Mouse (Mus musculus): Measurements from ENCODE around the gene Mief1.

Mief1 gene

DNA sequence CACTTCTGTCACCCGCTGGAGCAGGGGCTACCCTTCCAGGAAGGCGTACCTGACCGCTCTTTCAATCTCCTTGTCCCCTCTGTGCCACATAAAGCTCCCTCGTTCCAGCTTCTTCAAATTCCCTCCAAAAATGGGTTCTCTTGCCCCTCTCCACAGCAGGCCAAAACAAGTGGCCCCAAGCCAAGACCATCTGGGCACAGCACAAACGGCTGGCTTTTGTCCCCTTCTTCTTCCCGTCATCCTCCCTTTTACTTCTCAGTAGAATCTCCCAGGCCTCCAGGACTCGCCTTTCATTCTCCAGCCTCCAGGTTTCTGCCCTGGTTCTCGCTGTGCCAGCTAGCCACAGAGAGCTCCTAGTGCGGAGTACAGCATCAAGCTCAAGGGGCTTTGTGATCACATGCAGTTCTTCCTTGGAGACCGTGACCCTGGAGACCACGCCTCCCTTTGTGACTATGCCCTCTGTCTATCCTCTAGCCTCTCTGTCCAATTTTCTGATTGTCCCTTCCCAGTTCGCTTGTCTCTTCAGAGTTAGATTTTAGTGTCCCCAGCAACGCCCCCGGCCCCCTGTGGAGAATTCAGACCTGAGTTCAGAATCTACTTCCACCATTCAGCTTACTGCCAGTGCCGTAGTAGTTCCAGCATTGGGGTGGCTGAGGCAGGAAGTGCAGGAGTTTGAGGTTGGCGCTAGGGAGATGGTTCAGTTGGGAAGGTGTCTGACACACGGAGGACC, 5.6 kb upstream of the Mief1 start:
- DNase-seq (ENCODE audit: low spot score in 2 of 2): no peak

DNA sequence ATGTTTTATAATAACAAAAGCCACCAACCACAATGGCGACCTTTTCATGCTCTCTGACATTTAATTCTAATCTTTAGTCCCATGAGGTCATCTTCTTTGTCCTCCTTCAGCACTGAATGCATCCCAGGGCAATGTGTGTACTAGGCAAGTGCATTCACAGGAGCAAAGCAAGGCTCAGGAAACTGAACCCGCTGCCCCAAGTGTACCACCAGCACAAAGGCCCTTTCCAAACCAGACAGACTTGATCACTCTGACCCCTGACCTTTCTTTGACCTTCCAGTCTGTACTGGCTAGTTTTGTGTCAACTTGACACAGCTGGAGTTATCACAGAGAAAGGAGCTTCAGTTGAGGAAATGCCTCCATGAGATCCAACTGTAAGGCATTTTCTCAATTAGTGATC, 1.5 kb upstream of the Mief1 start:
- no peak for DNase-seq (ENCODE audit: low spot score in 2 of 2)

DNA sequence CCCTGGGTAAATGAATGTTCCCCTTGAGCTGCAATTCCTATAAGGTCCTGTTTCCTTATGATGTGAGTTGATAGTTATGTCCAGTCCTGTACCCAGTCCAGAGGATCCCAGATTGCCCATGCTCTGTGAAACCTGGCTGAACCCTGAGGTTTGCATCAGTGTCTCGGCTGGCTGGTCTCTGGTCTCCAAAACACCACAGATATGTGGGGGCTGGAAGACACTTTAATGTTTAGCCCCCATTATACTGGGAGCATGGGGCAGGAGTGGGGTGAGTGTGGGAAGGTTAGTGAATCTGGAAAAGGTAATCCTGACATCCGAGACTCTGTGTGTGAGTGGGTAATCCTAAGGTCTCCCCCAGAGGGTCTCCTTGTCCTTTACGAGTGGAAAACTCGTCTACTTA, 765 bp upstream of the Mief1 start:
- no peak for DNase-seq (ENCODE audit: low spot score in 2 of 2)

DNA sequence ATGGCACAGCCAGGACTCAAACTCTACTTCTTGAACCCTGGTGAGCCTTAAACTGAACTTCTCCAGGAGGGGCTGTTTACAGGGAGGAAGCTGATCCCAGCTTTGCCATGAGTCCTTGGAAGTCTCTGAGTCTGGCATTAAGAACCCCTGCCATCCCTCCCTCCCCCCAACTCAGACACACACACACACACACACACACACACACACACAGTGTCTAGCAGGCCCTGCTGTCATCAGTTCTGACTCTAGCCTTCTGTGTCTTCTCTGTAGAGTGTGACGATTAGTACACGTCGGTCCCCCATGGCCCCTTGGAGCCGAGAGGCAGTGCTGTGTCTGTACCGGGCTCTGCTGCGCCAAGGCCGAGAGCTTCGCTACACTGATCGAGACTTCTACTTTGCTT, 1.7 kb downstream of the Mief1 start, which contains the start of gene AC140267.1:
TSS of gene AC140267.1 (plus strand) at position 301 of the 400 bp plus-strand sequence.
- no peak for DNase-seq (ENCODE audit: low spot score in 2 of 2)

DNA sequence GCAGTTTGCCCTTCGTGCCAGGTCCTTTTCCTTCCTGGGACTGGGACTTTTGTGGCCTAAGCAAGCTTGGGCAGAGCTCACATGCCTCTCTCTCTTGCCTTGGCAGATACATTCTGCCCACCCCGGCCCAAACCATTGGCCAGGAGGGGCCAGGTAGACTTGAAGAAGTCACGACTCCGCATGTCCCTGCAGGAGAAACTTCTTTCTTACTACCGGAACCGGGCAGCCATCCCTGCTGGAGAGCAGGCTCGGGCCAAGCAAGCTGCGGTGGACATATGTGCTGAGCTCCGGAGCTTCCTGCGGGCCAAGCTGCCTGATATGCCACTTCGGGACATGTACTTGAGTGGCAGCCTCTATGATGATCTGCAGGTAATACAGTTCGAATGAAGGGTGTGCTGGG, 14.3 kb downstream of the Mief1 start:
- DNase-seq (ENCODE audit: low spot score in 2 of 2): no peak

DNA sequence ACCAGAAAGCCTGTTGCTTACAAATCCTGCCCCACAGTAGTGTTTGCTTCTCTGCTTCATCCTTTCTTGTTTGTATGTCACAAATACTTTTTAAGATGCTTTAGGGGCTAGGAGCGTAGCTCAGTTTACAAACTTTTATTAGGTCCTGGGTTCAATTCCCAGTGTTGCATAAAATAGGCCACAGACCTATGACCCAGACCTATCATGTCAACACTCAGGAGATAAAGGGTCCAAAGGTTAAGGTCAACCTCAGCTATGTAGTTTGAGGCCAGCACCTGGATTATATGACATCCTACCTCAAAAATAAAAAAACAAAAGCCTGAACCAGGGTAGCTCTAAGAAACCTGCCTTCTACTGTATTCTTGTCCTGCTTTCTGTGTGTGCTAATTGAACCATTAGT, 14.8 kb downstream of the Mief1 start:
- DNase-seq (ENCODE audit: low spot score in 2 of 2): no peak

DNA sequence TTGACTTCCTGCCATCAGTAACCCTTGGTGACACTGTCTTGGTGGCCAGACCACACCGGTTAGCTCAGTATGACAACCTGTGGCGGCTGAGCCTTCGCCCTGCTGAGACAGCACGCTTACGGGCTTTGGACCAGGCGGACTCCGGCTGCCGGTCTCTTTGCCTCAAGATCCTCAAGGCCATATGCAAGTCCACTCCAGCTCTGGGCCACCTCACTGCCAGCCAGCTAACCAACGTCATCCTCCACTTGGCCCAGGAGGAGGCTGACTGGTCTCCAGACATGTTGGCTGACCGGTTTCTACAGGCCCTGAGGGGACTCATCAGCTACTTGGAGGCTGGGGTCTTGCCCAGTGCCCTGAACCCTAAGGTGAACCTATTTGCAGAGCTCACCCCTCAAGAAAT, 15.9 kb downstream of the Mief1 start:
- DNase-seq (ENCODE audit: low spot score in 2 of 2): no peak

DNA sequence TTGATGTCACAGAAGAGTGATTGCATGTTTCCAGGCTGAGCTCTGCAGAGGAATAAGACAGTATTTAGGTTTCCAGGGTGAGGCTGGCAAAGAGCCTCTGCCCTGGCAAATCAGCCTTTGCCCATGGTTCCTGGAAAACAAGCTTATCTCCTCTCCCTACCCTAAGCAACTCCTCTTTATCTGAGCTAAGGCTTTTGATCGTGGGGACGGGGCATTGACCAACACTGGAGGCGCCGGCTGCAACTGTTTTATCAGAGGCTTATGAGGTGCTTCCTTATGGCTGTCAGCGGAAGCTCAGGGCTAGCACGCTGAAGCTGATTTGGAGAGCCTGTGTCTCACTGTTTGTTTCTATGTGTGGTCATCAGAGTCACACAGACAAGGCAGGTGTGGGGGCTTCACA, 16.8 kb downstream of the Mief1 start:
- DNase-seq (ENCODE audit: low spot score in 2 of 2): no peak

DNA sequence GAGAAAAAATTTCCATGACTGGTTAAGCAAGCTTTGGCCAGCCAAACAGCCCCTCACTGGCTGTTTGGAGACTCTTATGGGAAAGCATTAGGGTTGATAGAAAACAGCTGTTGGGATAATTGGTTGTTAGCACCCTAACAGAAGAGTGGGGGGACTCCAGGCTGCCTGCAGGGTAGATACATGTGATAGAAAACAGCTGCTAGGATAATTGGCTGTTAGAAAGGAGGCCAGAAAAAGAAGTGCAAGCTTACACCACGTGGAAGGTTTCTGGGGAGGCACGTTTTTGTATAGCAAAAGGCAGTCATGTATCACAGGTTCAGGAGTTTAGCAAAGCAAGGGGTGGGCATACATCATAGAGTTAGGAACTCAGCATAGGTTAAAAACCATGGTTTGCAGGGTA, 19.7 kb downstream of the Mief1 start:
- DNase-seq (ENCODE audit: low spot score in 2 of 2): no peak

DNA sequence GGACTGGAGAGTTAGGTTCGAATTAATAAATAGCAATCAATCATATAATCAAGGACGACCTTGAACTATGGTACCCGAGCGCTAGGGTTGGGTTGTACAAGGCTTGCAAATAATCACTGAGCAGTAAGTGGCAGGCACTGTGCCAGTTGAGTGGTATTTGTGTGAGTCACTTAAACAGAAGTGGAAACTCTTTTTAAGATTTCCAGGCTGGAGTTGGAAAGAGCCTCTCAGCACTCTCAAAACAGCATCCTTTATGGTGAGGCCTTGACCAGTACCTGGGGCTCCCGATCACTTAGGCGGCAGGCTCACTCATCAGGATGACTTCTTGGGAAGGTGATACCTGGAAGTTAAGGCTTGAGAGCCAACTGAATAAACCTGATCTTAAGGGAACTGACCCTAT, 20.4 kb downstream of the Mief1 start:
- DNase-seq (ENCODE audit: low spot score in 2 of 2): no peak

DNA sequence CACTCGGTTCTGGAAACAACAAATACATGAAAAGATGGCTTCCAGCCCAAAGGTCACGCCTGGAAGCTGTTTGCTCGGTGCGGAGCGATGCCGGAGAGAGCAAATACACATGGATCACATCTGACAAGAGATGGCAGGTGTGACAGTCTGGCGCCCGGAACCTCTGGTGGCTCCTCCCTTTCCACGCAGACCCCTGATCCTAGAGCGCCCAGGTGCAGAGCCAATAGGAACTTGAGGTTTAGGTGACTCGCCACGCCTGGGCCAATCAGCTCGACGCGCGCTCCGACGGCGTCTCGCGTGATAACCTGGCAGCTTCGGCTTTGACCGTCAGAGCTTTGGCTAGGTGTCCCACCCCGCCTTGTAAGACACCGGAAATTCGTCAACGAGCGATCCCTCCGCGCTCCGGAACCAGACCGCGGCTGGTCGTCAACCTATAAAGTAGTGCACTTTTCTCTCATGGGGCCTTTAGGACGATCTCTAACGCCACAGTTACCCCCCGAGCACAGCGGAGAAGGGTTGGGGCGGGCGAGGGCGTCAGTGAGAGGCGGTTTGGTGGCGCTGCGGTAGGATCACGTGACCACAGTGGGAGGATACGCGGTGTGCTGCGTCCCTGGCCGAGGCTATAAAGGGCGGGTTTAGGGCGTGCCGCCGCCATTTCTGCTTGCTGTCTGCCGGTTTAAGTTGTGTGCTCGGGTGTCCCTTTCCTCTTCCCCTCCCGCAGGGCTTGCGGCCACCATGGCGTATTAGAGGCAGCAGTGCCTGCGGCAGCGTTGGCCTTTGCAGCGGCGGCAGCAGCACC, 21.2 kb downstream of the Mief1 start, which contains the start of gene Atf4:
TSS of gene Atf4 (plus strand) at position 338 of the 799 bp plus-strand sequence.
- DNase-seq (ENCODE audit: low spot score in 2 of 2): peak; percentile 91 to 97

DNA sequence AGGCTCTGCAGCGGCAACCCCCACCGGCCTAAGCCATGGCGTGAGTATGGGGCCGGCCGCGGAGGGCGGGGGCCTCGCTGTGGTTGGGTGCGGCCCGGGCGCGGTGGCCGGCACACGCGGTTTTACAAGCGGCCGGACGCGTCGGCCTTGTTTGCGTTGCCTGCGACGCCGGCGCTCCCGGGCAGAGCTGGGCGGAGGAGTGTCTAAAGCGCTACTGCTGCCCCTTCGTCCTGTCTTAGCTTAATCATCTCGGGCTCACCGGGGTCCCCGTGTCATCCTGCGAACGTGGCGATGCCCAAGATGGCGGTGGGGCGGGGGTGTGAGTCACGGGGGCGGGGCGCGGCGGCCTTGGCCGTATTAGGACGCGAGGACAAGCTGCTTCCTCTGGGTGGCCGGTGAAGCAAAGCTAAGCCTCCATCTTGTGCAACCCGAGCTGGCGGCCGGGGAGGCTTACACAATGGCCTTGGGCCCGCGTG, 21.9 kb downstream of the Mief1 start:
- peak in 1 of 2 experiments; percentile 73 for DNase-seq (ENCODE audit: low spot score in 2 of 2)

DNA sequence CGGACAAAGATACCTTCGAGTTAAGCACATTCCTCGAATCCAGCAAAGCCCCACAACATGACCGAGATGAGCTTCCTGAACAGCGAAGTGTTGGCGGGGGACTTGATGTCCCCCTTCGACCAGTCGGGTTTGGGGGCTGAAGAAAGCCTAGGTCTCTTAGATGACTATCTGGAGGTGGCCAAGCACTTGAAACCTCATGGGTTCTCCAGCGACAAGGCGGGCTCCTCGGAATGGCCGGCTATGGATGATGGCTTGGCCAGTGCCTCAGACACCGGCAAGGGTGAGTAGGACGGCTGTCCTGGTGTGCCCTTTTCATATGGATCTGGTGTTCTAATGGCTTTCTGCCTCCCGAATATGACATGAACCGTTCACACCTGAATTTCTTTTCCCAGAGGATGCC, 22.4 kb downstream of the Mief1 start:
- no peak for DNase-seq (ENCODE audit: low spot score in 2 of 2)

DNA sequence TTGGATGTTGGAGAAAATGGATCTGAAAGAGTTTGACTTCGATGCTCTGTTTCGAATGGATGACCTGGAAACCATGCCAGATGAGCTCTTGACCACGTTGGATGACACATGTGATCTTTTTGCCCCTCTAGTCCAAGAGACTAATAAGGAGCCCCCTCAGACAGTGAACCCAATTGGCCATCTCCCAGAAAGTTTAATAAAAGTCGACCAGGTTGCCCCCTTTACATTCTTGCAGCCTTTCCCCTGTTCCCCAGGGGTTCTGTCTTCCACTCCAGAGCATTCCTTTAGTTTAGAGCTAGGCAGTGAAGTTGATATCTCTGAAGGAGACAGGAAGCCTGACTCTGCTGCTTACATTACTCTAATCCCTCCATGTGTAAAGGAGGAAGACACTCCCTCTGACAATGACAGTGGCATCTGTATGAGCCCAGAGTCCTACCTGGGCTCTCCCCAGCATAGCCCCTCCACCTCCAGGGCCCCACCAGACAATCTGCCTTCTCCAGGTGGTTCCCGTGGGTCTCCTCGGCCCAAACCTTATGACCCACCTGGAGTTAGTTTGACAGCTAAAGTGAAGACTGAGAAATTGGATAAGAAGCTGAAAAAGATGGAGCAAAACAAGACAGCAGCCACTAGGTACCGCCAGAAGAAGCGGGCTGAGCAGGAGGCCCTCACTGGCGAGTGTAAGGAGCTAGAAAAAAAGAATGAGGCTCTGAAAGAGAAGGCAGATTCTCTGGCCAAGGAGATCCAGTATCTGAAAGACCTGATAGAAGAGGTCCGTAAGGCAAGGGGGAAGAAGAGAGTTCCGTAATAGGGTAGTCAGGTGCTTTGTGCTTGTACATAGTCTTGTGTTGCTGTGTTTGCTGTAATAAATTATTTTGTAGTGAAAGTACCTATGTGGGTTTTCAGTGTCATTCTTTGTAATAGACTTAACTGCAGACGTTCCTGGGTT, 23.1 kb downstream of the Mief1 start:
- DNase-seq (ENCODE audit: low spot score in 2 of 2): no peak

DNA sequence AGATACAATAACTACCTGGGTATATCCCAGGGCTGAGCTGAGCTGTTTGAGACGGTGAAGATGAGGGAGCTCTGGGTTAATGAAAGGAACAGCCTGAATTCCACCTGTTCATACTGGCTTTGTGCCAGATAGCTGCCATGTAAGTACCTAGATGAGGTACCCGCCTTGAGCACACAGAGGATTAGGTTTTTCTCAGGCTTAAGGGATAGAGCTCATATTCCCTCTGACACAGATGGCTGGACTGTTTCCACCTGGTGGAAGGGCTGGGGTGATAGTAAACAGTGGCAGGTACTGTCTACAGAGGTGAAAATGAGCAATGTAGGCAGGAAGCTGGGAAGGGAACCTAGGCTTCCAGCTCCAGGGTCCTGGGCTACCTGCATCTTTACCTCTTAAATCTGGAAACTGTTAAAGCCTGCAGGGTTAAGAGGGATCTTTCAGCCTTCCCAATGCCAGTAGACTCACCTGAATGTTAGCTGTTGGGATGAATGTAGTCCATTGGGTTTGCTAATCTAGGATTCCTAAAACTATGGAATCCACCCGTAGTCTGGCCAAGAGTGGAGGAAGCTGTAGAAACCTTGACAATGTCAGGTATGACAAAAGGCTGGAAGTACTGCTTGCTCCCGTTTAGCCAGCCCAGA, 23.9 kb downstream of the Mief1 start:
- DNase-seq (ENCODE audit: low spot score in 2 of 2): no peak

DNA sequence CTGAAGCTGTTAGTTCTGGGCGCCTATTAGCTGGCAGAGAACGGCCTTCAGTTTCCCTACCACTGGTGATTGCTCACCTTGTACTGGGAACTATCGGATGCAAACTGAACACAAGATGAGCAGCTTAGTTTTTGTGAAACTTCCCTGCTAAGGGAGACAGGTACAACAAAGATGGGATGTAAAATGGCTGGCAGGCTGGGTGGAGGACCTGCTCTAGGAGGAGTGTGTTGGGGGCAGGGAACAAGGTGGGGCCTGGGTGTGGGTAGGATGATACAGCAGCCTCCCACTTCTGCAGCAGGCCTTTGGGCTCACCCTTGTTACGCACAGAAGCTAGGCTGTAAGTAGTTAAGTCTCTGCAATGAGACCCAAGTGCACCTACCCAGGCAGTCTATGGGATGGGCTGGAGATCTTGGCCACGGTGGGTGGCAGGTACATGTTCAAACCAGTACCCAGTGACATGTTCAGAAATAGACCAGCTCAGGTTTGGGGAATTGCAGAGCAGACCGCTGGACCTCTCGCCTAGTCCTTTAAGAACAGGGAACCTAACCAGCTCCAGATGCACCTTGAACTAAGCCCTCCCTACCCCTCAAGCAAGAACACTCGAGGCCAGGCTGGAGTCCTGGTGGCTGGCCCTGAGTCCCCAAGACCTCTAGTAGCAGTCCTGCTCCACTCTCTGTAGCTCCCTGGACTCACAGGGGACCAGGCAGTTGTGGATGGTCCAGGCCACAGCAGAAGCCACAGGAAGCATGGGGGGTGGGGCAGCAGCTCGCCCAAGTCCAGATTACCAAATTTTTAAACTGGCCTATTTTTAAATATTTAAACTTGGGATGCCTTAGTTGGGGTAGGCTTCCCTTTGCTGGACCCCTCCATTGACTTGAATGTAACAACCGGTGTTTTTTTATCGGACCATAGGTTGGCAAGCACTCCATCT, 24.7 kb downstream of the Mief1 start:
- no peak for DNase-seq (ENCODE audit: low spot score in 2 of 2)

DNA sequence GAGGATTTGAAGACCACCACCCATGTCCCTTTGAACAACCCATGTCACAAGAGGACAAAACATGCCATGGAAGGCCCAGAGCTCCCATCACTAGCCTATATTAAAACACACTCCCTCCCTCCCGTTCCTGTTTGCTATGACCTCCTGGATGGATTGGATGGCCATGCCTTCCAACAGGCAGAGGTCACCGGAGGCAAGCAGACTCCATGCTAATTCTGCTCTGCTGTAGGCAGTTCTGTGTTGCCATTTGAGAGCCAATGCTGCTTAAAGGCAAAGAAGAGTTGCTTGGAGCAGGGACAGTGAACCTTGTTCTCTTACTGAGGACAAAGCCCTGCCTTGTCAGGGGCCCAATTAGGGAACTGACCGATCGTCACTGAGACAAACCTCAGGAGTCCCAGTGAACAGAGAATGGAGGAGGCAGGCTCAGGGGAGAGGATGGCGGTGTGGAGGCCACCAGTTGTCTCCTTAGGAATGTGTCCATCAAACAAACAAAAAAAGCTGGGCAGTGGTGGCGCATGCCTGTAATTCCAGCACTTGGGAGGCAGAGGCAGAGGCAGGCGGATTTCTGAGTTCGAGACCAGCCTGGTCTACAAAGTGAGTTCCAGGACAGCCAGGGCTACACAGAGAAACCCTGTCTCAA, 25.7 kb downstream of the Mief1 start:
- no peak for DNase-seq (ENCODE audit: low spot score in 2 of 2)

DNA sequence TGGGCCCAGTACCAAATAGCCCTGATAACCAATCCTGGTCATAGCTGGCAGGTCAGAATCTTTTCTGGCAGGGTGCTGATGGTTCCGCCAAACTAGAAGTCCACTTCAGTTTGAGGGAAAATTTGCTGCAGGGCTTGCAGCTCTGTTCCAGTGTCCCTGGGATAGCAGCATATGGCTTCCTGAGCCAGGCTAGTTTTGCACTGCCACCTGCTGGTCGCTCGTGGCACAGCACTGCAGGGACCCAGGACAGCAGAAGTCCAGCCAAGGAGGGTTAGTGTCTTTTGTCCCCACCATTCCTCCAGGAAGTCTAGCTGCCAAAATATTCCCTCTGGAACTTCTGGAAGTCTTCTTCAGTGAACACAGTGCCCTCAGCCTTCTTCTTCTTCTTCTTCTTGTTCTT, 26.9 kb downstream of the Mief1 start:
- peak; percentile 50 to 80 for DNase-seq (ENCODE audit: low spot score in 2 of 2)

DNA sequence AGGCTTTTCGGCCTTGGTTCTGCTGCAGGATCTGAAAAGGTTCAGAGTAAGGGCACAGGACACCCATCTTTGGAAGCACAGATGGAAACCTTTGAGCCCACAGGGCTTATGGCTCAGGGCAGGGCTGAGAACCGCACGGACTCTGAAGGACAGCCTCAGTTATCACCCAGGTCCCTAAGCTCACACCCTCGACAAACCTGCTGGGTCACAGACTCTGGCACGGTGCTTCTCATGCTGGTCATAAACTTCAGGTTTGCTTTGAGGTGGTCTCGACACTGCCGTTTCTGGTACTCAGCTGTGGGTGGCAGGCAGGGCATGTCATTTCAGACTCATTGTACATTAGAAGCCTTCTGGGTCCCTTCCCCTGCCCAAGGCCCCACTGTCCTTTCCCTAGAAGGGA, 27.3 kb downstream of the Mief1 start:
- DNase-seq (ENCODE audit: low spot score in 2 of 2): no peak

Measured in urinary bladder, adult 18-20 months (tissue).